Mouse (Mus musculus) olfactory bulb, adult 2 months (tissue): Measurements from ENCODE around the gene Gucy2e. TPM values are rescaled to one million over a fixed set of nuclear protein-coding genes. Genes with fewer than 3 reads are reported as not detected.
A peak's percentile ranks its signal among the peaks of the same experiment; 100 is the strongest.

ENCODE experiments used
- H3K27ac ChIP-seq: fragments of 200-500 bp; 2 replicates; pipeline ENCODE4 v1.5.1; 2012; ENCODE audit warnings: low read depth, low read length; ENCODE audit not compliant: insufficient read depth
- H3K4me1 ChIP-seq: fragments of 200-500 bp; 2 replicates; pipeline ENCODE4 v1.6.1; 2012; ENCODE audit warnings: low read length; ENCODE audit not compliant: control insufficient read depth, insufficient read depth
- H3K4me3 ChIP-seq: fragments of 200-500 bp; 2 replicates; pipeline ENCODE4 v1.5.1; 2012; ENCODE audit warnings: mild to moderate bottlenecking, low read depth, low read length, moderate library complexity; ENCODE audit not compliant: insufficient read depth
- CTCF ChIP-seq: fragments of 200-500 bp; IDR thresholded peaks from 2 replicates; pipeline ENCODE4 v1.5.1; 2012; ENCODE audit warnings: low read depth, mild to moderate bottlenecking, low read length, moderate library complexity; ENCODE audit not compliant: insufficient read depth
- POLR2A ChIP-seq: fragments of 200-500 bp; IDR thresholded peaks from 2 replicates; pipeline ENCODE4 v1.6.1; 2012; ENCODE audit warnings: mild to moderate bottlenecking, low read depth, low read length, moderate library complexity; ENCODE audit not compliant: insufficient read depth
- WGBS: fragments of 180-500 bp; shearing (Covaris S2); methylation state at CpG from one replicate; pipeline ENCODE4 v1.1.7; 2018; 5-methylcytosine and 5-hydroxymethylcytosine counted together
- polyA plus RNA-seq: library from polyadenylated mRNA; stranded (reverse); fragments of >200 nt; gene quantifications from 2 replicates; pipeline ENCODE4 v1.2.4, GENCODE M21; 2012; ENCODE audit warnings: low replicate concordance; ENCODE audit not compliant: missing spikeins, insufficient read depth, insufficient read length

Gene Gucy2e
- polyA plus RNA-seq, 1 experiment, result not detected

DNA sequence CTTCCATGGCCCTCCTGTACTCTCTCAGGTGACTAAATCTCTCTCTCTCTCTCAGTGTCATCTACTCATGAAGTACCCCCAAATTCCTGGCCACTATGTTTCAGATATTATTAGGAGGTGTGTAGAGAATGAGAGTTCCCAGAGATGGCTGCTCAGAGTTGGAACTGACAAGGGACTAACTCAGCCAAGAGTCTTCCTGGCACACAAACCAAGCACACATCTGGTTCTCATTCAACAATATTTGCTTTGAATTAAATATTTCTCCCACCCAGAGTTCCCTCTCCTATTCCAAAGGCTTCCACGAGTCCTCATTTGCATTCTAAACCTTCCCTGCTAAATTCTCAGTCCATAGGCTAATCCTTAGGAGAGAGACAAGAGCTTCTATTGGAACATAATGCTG, 11.1 kb downstream of the Gucy2e start:
- no peak overlapping the region for H3K4me3 ChIP-seq
- 71% methylated on average over 1 of the region's 1 CpGs for WGBS

DNA sequence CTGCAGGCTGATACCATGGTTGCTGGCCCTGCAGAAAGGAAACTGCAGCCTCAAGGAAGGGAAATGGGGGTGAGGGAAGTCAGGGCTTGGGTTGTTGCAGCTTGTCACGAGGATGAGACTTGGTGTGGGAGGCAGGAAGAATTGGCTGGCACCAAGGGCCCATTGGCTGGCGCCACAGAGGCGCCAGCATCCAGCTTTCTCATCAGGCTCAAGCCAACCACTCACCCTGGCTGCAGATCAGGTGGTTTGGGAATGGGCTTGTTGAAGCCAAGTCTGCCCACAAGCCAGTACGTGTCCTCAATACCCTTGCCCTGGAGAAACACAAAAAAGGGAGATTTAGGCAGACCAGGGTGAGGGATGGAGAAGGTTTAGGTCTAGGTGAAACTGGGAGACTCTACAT, 13.7 kb downstream of the Gucy2e start:
- H3K27ac ChIP-seq, result no peak overlapping the region
- no peak for TF ChIP-seq POLR2A
- no peak for TF ChIP-seq CTCF
- 67% methylated on average over 4 of the region's 4 CpGs for WGBS
- no peaks in the 10 kb centered on the region for H3K4me1 ChIP-seq
- no peak overlapping the region for H3K4me3 ChIP-seq

More for the DNA sequence above, 11.1 kb downstream of the Gucy2e start:
- Histone ChIP-seq H3K27ac (no peak overlapping the region), H3K4me1 (no peaks in the 10 kb centered on the region)
- no peak for TF ChIP-seq POLR2A
- TF ChIP-seq CTCF, result no peak

DNA sequence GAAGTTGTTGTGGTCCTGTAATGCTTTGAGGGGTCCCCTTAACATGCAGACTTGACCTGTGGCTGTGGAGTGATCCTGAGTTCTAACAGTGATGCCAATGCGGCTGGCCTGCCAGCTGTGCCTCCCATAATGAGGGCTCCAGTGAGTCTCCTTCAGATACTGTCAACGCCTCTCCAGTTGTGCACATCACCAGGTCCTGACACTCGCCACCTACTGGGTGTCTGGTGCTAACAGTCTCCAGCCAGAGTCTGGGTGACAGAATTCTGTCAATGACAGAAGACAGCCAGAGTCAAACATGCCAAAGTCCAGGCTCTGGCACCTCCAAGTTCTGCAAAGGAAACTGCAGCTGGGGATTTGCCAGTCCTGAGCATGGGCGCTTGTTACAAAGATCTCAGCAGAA, 15.8 kb downstream of the Gucy2e start:
- Histone ChIP-seq H3K4me1 (no peaks in the 10 kb centered on the region), H3K27ac (no peak overlapping the region), H3K4me3 (no peak overlapping the region)
- TF ChIP-seq POLR2A, result no peak
- TF ChIP-seq CTCF, result no peak
- 82% methylated on average over 4 of the region's 4 CpGs for WGBS

DNA sequence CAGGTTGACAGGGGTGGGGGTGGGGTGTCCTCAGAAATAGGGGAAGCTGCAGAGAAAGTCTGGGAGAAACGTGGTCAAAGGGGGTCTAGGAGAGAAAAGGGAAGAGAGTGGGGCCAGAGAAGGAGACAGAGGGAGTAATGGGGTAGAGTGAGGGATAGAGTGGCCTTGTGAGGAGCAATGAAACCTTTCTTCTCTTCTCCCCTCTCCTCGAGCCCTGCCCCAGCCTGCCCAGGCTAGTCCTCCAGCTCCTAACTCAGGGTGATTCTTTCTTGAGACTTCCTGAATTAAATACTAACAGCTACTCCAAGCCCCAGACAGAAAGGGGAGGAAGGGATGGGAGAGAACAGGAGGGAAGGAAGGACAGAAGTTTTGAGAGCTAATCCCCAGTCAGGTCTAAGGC, 18.2 kb downstream of the Gucy2e start:
- H3K4me3 ChIP-seq, result no peak overlapping the region
- H3K4me1 ChIP-seq, result no peaks in the 10 kb centered on the region
- no peak overlapping the region for H3K27ac ChIP-seq
- 52% methylated on average over 2 of the region's 2 CpGs for WGBS
- no peak for TF ChIP-seq CTCF

DNA sequence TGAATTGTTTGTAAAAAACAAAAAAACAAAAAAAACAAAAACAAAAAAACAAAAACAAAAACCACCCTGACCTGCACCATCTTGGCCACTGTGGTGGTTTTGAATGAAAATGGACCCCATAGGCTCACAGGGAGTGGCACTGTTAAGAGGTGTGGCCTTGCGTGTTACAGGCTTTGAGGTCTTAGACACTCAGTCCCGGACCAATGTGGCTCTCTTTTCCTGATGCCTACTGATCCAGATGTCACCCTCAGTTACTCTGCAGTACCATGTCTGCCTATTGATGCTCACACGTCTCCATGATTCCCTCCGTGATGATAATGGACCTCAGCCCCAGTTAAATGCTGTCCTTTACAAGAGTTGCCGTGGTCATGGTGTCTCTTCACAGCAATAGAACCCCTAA, 19.4 kb downstream of the Gucy2e start:
- WGBS, result 92% methylated on average over 5 of the region's 5 CpGs
- TF ChIP-seq CTCF (no peak), POLR2A (no peak)
- H3K27ac ChIP-seq, result no peak overlapping the region
- H3K4me1 ChIP-seq, result no peaks in the 10 kb centered on the region
- H3K4me3 ChIP-seq, result no peak overlapping the region

DNA sequence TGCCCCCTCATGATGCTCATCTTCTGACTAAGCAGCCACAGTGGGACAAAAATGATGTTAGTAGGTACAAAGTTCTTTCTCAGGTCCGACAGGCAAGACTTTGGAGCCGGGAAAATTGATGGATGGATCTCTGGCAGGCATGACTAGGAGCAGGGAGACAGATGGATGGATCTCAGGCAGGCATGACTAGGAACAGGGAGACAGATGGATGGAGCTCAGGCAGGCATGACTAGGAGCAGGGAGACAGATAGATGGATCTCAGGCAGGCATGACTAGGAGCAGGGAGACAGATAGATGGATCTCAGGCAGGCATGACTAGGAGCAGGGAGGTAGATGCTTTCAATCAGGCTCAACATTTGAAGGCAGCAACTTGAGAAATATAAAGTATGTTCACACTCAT, 25.4 kb downstream of the Gucy2e start:
- TF ChIP-seq CTCF (no peak), POLR2A (no peak)
- Histone ChIP-seq H3K4me3 (peak overlapping the region; percentile 6; the same call in 1 of the 2 replicates), H3K27ac (no peak overlapping the region), H3K4me1 (no peaks in the 10 kb centered on the region)
- WGBS, result 34% methylated on average over 2 of the region's 2 CpGs

DNA sequence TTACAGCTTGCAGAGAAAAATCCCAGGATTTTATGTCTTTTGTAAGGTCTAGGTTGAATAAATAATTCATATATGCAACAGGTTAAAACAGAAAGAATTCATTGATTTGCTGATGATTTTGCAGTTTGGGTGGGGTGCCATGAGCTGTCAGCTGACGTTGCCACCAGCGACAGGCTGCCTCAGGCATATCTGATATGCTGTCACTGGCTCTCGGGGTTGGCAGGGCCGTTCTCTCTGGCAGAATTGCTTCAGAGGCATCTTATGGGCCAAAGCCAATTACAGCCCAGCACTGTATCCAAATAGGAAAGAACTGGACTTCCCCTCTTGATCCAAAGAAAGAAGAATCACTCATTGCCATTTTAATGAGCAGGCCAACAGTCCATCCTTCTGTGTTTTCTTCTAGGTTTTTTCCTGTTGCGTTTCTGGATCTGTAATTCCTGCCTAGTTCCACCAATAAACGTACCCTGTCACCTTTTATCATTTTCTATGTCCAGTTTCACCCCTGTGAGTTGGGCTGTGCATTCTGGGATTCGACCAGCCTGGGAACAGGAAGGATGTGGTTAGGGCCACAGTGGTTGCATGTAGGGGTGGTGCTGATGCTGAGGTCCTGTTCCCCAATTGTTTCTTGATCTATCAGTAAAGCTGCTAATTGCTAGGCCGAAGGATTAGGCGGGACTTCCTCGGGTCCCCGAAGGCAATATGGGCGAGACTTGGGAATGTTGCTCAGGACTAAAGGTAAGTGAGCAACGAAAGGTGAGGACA, 34.2 kb downstream of the Gucy2e start:
- Histone ChIP-seq H3K27ac (no peak overlapping the region), H3K4me1 (peaks cover under 1% of the 10 kb centered on the region; the same call in 1 of the 2 replicates), H3K4me3 (no peak overlapping the region)
- TF ChIP-seq POLR2A (no peak), CTCF (no peak)
- 81% methylated on average over 13 of the region's 13 CpGs for WGBS

DNA sequence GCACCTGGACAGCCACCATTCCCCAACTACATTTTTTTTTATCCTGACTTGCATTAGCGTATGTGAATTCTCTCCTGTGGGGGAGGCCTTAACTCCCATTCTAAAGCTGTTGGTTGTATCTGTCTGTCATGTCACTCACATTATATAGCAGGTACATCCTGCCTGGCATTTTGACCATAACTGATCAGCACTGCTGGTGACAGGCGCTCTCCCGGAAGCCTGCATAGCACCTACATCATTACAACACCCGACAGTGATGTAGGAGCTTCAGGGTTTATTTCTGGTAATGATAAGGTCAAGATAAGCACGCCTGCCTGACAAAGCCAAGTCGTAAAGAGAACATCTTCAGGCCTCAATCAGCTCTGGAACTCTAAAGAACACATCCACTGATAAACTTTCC, 36.6 kb downstream of the Gucy2e start:
- TF ChIP-seq POLR2A (no peak), CTCF (no peak)
- no peak overlapping the region for H3K27ac ChIP-seq
- 84% methylated on average over 6 of the region's 6 CpGs for WGBS
- peaks cover 11% of the 10 kb centered on the region for H3K4me1 ChIP-seq
- H3K4me3 ChIP-seq, result no peak overlapping the region

DNA sequence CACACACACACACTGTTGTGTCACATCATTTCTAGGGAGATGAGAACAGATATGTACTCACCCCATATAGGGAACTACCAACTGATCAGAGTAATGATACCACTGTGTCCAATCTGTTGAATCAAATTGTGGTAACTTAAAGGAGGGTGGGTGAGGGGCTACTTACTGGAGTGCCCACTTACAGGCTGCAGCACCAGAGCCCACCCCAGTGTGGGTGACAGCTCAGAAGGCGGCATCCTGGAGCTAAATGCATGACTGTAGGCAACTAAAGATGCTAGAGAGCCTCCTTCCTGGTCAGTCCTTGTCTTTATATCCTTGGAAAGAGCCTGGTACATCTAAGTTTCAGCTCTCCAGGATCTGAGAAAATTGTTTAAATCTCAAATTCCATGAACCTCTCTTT, 37.6 kb downstream of the Gucy2e start:
- Histone ChIP-seq H3K4me3 (no peak overlapping the region), H3K4me1 (peaks cover 11% of the 10 kb centered on the region), H3K27ac (no peak overlapping the region)
- WGBS, result 94% methylated on average over 1 of the region's 1 CpGs
- TF ChIP-seq POLR2A (no peak), CTCF (no peak)

DNA sequence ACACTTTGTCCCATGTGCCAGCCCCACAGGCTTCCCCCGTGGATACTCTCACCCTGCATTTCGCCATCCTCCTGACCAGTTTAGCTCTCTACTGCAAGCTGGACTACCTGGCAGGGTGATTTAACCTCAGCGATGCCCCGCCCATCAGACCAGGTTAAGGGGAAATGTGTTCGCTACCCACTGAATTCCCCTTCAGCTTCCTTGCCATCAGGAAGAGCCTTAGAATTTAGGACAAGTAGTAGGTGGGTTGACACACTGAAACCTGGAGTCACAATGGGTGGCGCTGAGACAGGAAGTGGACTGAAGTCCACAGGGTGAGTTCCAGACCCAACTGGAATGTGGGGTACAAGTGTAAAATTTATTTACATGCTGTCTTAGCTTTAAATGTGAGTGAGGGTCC, 39.1 kb downstream of the Gucy2e start, which contains the start of gene Alox8:
Alox8 (minus strand) TSS at position 101 of the 400 bp plus-strand sequence.
- Histone ChIP-seq H3K4me3 (0 out of 2 replicates have a peak within 1 kb of the TSS, but pooled peaks have one; percentile 15), H3K4me1 (peaks cover 11% of the 10 kb centered on the region), H3K27ac (no peak within 1 kb of the TSS)
- TF ChIP-seq CTCF (no peak), POLR2A (no peak)
- WGBS, result 32% methylated on average over 6 of the region's 6 CpGs
